Mouse (Mus musculus) forebrain, embryonic 12.5 days (tissue): ENCODE data around the gene Cast. TPM values are rescaled to one million over a fixed set of nuclear protein-coding genes. Genes with fewer than 3 reads are reported as not detected.

ENCODE experiments used
- polyA plus RNA-seq: library from polyadenylated mRNA; unstranded; fragments of >200 nt; fragmentation: Nextera tagmentation; extraction: Ambion mirVana; gene quantifications from 2 replicates; pipeline ENCODE4 v1.2.1, GENCODE M21; 2016

The Cast gene
- polyA plus RNA-seq, 1 experiment from 2014 or later, result 14.1 TPM

Other genes starting within 250 kb of the Cast start
- gene Erap1, start 169.2 kb downstream of the Cast start, polyA plus RNA-seq, result 3.5 and 3.9 TPM in 2 replicates